Mouse (Mus musculus) central nervous system, embryonic 14 days (tissue): Measurements from ENCODE around the gene Gm16430. TPM values are rescaled to one million over a fixed set of nuclear protein-coding genes. Genes with fewer than 3 reads are reported as not detected.

Experiments used
- polyA plus RNA-seq: library from polyadenylated mRNA; depleted of rRNA; stranded (reverse); fragments of >200 nt; gene quantifications from 2 replicates; pipeline ENCODE4 v1.2.3, GENCODE M21; 2012; rRNA removed

Gm16430 gene
- not detected in 2 replicates for polyA plus RNA-seq

GRCm38 (mm10) chrX:54621911-54622310, at the start of gene Gm16430:
Gm16430 (plus strand) TSS chrX:54622211.

Other genes with a start within 250 kb of the Gm16430 start
- gene Gm16405, start 91.0 kb upstream of the Gm16430 start, polyA plus RNA-seq = not detected in 2 replicates